Mouse (Mus musculus) myocyte (in vitro differentiated cells): Measurements from ENCODE around the gene Psmd2.

Experiments used
- CEBPB ChIP-seq: IDR thresholded peaks from 2 replicates; pipeline ENCODE4 v1.6.1; 2011; ENCODE audit warnings: mild to moderate bottlenecking, moderate library complexity; ENCODE audit not compliant: poor library complexity, insufficient read depth, severe bottlenecking
- E2F4 ChIP-seq: IDR thresholded peaks from one replicate; pipeline ENCODE4 v1.6.1; 2011; ENCODE audit warnings: mild to moderate bottlenecking, control low read depth, moderate library complexity; ENCODE audit not compliant: insufficient read depth
- MAX ChIP-seq: IDR thresholded peaks from one replicate; pipeline ENCODE4 v1.6.1; 2011; ENCODE audit warnings: low read depth, mild to moderate bottlenecking, control low read depth
- MYOD1 ChIP-seq, 3 experiments: IDR thresholded peaks; one replicate each; pipeline ENCODE4 v1.6.1; 2011; ENCODE audit warnings: control low read depth in 2 of 3, low read depth in 2 of 3, mild to moderate bottlenecking in 2 of 3, moderate library complexity in 1 of 3; ENCODE audit not compliant: insufficient read length in 2 of 3, control insufficient read depth in 1 of 3
- MYOG ChIP-seq, 3 experiments: IDR thresholded peaks; one replicate each; pipeline ENCODE4 v1.6.1; 2011; ENCODE audit warnings: control low read depth in 2 of 3, low read depth in 2 of 3, mild to moderate bottlenecking in 2 of 3; ENCODE audit not compliant: insufficient read length in 2 of 3, control insufficient read depth in 1 of 3, insufficient read depth in 1 of 3
- POLR2A ChIP-seq: IDR thresholded peaks from one replicate; pipeline ENCODE4 v1.6.1; 2011; ENCODE audit warnings: low read depth, mild to moderate bottlenecking, control low read depth, moderate library complexity; ENCODE audit not compliant: insufficient read length
- POLR2AphosphoS2 ChIP-seq: IDR thresholded peaks from one replicate; pipeline ENCODE4 v1.6.1; 2011; ENCODE audit warnings: low read depth, control low read depth; ENCODE audit not compliant: insufficient read length
- REST ChIP-seq: IDR thresholded peaks from one replicate; pipeline ENCODE4 v1.6.1; 2011; ENCODE audit warnings: mild to moderate bottlenecking, control low read depth, moderate library complexity; ENCODE audit not compliant: insufficient read depth, insufficient read length
- SRF ChIP-seq: IDR thresholded peaks from one replicate; pipeline ENCODE4 v1.6.1; 2011; ENCODE audit warnings: low read depth; ENCODE audit not compliant: control insufficient read depth, insufficient read length
- TCF12 ChIP-seq: IDR thresholded peaks from one replicate; pipeline ENCODE4 v1.6.1; 2011; ENCODE audit warnings: mild to moderate bottlenecking, control low read depth; ENCODE audit not compliant: poor library complexity, insufficient read depth, severe bottlenecking
- TCF3 ChIP-seq: IDR thresholded peaks from one replicate; pipeline ENCODE4 v1.6.1; 2011; ENCODE audit warnings: low read depth, control low read depth; ENCODE audit not compliant: insufficient read length
- USF1 ChIP-seq: IDR thresholded peaks from one replicate; pipeline ENCODE4 v1.6.1; 2011; ENCODE audit warnings: low read depth, mild to moderate bottlenecking, control low read depth, moderate library complexity

GRCm38 (mm10) chr16:20700036-20700435 is 48.6 kb downstream of the Psmd2 start:
- TF ChIP-seq REST (no peak), CEBPB (no peak), POLR2A (no peak), MYOD1 (IDR thresholded peaks at IDR 0.05; ENCODE audit: control insufficient read depth in 1 of 3, insufficient read length in 2 of 3, low read depth in 2 of 3) (no peak), USF1 (no peak), SRF (no peak), TCF12 (no peak), MYOG (IDR thresholded peaks at IDR 0.05; ENCODE audit: control insufficient read depth in 1 of 3, insufficient read depth in 1 of 3, insufficient read length in 2 of 3, low read depth in 2 of 3) (no peak), E2F4 (no peak), MAX (no peak), POLR2AphosphoS2 (no peak), TCF3 (no peak)
